Mouse (Mus musculus): ENCODE results near the gene Osbpl3.

DNA sequence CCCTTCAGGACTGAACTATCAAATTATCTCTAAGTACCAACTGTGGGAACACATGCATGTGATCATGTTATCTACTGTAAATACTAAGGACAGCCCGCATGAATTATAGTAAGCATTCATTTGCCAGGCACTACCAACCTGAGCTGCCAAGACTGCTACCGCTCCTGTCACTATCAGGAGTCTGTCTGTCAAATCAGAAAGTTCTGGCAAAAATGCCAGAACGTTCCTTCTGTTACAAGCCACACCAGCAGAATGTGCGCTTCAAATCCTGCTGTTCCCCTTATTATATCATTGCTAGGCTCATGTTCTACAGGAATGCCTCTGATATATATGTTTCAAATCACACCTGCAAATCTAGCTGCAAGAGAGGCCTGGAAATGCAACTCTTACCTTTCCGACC, 4.6 kb upstream of the Osbpl3 start:
- TF ChIP-seq CTCF (IDR thresholded peaks at IDR 0.05; ENCODE audit: low read depth, low read length) (no peak), POLR2A (IDR thresholded peaks at IDR 0.05; ENCODE audit: borderline replicate concordance, low read depth, low read length) (no peak)
